In genomic region chr6:88981544-88981943, GRCm38 (mm10) we compare ENCODE assay signal across 13 mouse cellular contexts.
DNase-seq lines count a peak whose midpoint lies in the region; ATAC-seq lines count a peak whose summit lies in the region.
"Had no signal": no experiment of that assay in that cellular context is flagged by ENCODE, and none has a peak within 500 bp of the region (broad histone marks: within the 10 kb centered on the region; RNA-seq: fewer than 3 reads in every experiment).

No protein-coding gene starts in this region.

- no peak overlapping the region for H3K4me3 ChIP-seq in neural tube, embryonic 15.5 days (replicated peaks)
- no peak overlapping the region for H3K4me3 ChIP-seq in forebrain, embryonic 16.5 days (replicated peaks; ENCODE audit: low read length)
- H3K4me3 ChIP-seq in neural tube, embryonic 14.5 days (ENCODE audit: low read depth, low read length): no peak overlapping the region
- H3K4me3 ChIP-seq: left cerebral cortex, adult 2 months; liver, embryonic 15.5 days had no signal

- peaks cover 7% of the 10 kb centered on the region for H3K27me3 ChIP-seq in neural tube, embryonic 15.5 days (replicated peaks)
- H3K27me3 ChIP-seq in forebrain, embryonic 16.5 days (replicated peaks; ENCODE audit: control insufficient read depth, insufficient read depth, low read length): peaks cover 5% of the 10 kb centered on the region
- H3K27me3 ChIP-seq in neural tube, embryonic 14.5 days (ENCODE audit: control insufficient read depth, insufficient read depth, low read length): no peaks in the 10 kb centered on the region

- H3K9me3 ChIP-seq in neural tube, embryonic 15.5 days (replicated peaks): no peaks in the 10 kb centered on the region
- H3K9me3 ChIP-seq in forebrain, embryonic 16.5 days (ENCODE audit: control insufficient read depth, low read length): no peaks in the 10 kb centered on the region
- H3K9me3 ChIP-seq in neural tube, embryonic 14.5 days (ENCODE audit: control insufficient read depth, low read length): no peaks in the 10 kb centered on the region
- H3K9me3 ChIP-seq: liver, embryonic 15.5 days had no signal

- ATAC-seq in neural tube, embryonic 15.5 days (ENCODE audit: low FRiP score): no peak
- peak; percentile 13; the same call in 1 of the 2 replicates for ATAC-seq in forebrain, embryonic 16.5 days
- peak; percentile 42; the same call in 1 of the 2 replicates for ATAC-seq in neural tube, embryonic 14.5 days (ENCODE audit: low read depth)

- peak; percentile 52 for DNase-seq in neural tube, embryonic 10.5 days (ENCODE audit: extremely low spot score, low spot score)
- peak; percentile 53 for DNase-seq in mesoderm, embryonic 11.5 days (ENCODE audit: low read depth, low spot score)
- DNase-seq in thymus, postnatal 10 days (ENCODE audit: low spot score in 2 of 2): no peak
- no peak for DNase-seq in spleen, postnatal 10 days (ENCODE audit: low spot score in 2 of 2)
- DNase-seq in kidney, postnatal 25 days: no peak
- DNase-seq: gastrocnemius, postnatal 10 days; thymus, postnatal 14 days had no signal

- 13% methylated on average over 7 of the region's 7 CpGs for WGBS in neural tube, embryonic 15.5 days
- 6% methylated on average over 7 of the region's 7 CpGs for WGBS in forebrain, embryonic 16.5 days
- 6% methylated on average over 7 of the region's 7 CpGs for WGBS in neural tube, embryonic 14.5 days

- no peak overlapping the region for H3K9ac ChIP-seq in neural tube, embryonic 15.5 days (replicated peaks)
- 0 out of 2 replicates have a peak overlapping the region, but pooled peaks have one; percentile 16 for H3K9ac ChIP-seq in forebrain, embryonic 16.5 days (replicated peaks; ENCODE audit: low read depth, low read length)
- no peak overlapping the region for H3K9ac ChIP-seq in neural tube, embryonic 14.5 days (replicated peaks; ENCODE audit: low read depth, low read length)
- H3K9ac ChIP-seq: liver, embryonic 15.5 days had no signal

- H3K27ac ChIP-seq in neural tube, embryonic 15.5 days (replicated peaks): no peak overlapping the region
- H3K27ac ChIP-seq in forebrain, embryonic 16.5 days (ENCODE audit: low read length): no peak overlapping the region
- no peak overlapping the region for H3K27ac ChIP-seq in neural tube, embryonic 14.5 days (ENCODE audit: low read depth, low read length)
- H3K27ac ChIP-seq: kidney, postnatal 0 days; left cerebral cortex, adult 2 months; liver, embryonic 15.5 days had no signal

- H3K4me1 ChIP-seq in neural tube, embryonic 15.5 days: peaks cover 46% of the 10 kb centered on the region
- H3K4me1 ChIP-seq in forebrain, embryonic 16.5 days (replicated peaks; ENCODE audit: control insufficient read depth, insufficient read depth, low read length): peaks cover 33% of the 10 kb centered on the region
- H3K4me1 ChIP-seq in neural tube, embryonic 14.5 days (ENCODE audit: control insufficient read depth, insufficient read depth, low read length): peaks cover 10% of the 10 kb centered on the region; the same call in 1 of the 2 replicates
- H3K4me1 ChIP-seq: liver, embryonic 15.5 days had no signal

- no peaks in the 10 kb centered on the region for H3K36me3 ChIP-seq in neural tube, embryonic 15.5 days
- H3K36me3 ChIP-seq in forebrain, embryonic 16.5 days (ENCODE audit: control insufficient read depth, insufficient read depth): no peaks in the 10 kb centered on the region
- H3K36me3 ChIP-seq in neural tube, embryonic 14.5 days (ENCODE audit: control insufficient read depth, insufficient read depth, low read length): no peaks in the 10 kb centered on the region
- H3K36me3 ChIP-seq: liver, embryonic 15.5 days had no signal

- H3K4me2 ChIP-seq in neural tube, embryonic 15.5 days: no peak overlapping the region
- no peak overlapping the region for H3K4me2 ChIP-seq in forebrain, embryonic 16.5 days (ENCODE audit: low read length)
- H3K4me2 ChIP-seq in neural tube, embryonic 14.5 days (ENCODE audit: low read depth, low read length): no peak overlapping the region
- H3K4me2 ChIP-seq: liver, embryonic 15.5 days had no signal

Comparison
In these comparisons a context has a peak if more than half of its experiments do, and no peak if none do; other contexts are left out.
1. DNase-seq: peak in neural tube, embryonic 10.5 days (single experiment) and mesoderm, embryonic 11.5 days (single experiment); none in thymus, postnatal 10 days (0 of 2), spleen, postnatal 10 days (0 of 2) and kidney, postnatal 25 days (0 of 2).